Comparison of ENCODE assay signal across 26 mouse cellular contexts in the genomic region with DNA sequence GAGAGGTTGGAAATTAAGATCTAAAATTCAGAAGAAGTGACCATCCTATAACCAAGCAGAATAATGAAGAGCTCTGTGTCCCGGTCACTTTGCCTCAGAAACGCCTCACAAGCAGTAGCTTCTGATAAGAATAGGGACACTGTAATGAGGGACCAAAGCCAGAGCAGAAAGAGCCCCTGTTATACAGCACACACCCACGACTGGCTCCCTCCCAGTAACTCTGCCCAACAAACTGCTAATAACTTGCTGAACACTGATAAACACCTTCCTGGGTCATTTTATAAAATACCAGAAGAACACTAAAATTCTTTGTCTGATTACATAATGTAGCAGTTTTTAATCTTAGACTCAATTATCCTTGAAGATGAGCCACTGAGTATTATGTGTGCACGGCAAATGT. TPM values are rescaled to one million over a fixed set of nuclear protein-coding genes. Genes with fewer than 3 reads are reported as not detected.
DNase-seq lines count a peak whose midpoint lies in the region; ATAC-seq and TF ChIP-seq lines count a peak whose summit lies in the region.
"Had no signal": no experiment of that assay in that cellular context is flagged by ENCODE, and none has a peak within 500 bp of the region (broad histone marks: within the 10 kb centered on the region; RNA-seq: fewer than 3 reads in every experiment).

No protein-coding gene starts in this region.

- TF ChIP-seq EP300 in MEL (IDR thresholded peaks at IDR 0.05; ENCODE audit: low read depth in 1 of 2, low read length in 2 of 2) = no peak

- no peaks in the 10 kb centered on the region; a peak in 1 of 4 replicates for H3K27me3 ChIP-seq in MEL (ENCODE audit: control insufficient read depth in 1 of 2, insufficient read depth in 2 of 2, low read length in 2 of 2)
- no peaks in the 10 kb centered on the region for H3K27me3 ChIP-seq in midbrain, embryonic 16.5 days (ENCODE audit: control insufficient read depth, insufficient read depth, low read depth, low read length)
- H3K27me3 ChIP-seq: CH12.LX; embryonic facial prominence, embryonic 12.5 days; forebrain, embryonic 13.5 days; forebrain, embryonic 15.5 days; Patski had no signal

- TF ChIP-seq CTCF in MEL (IDR thresholded peaks at IDR 0.05 in 2 of 3, conservative IDR thresholded peaks at IDR 0.05 in 1 of 3; ENCODE audit: control insufficient read depth in 1 of 3, insufficient read depth in 1 of 3, low read depth in 2 of 3, low read length in 3 of 3, poor library complexity in 1 of 3, severe bottlenecking in 1 of 3) = no peak

- no peaks in the 10 kb centered on the region for H3K79me2 ChIP-seq in MEL (ENCODE audit: control insufficient read depth, insufficient read depth, low read length, poor library complexity)

- no peaks in the 10 kb centered on the region for H3K36me3 ChIP-seq in MEL (ENCODE audit: control insufficient read depth in 1 of 2, insufficient read depth in 2 of 2, low read length in 2 of 2)
- H3K36me3 ChIP-seq in midbrain, embryonic 16.5 days (ENCODE audit: control insufficient read depth, insufficient read depth, low read length) = no peaks in the 10 kb centered on the region
- H3K36me3 ChIP-seq: embryonic facial prominence, embryonic 10.5 days; embryonic facial prominence, embryonic 12.5 days; forebrain, embryonic 15.5 days; G1E had no signal

- 64% methylated on average over 4 of the region's 4 CpGs for WGBS in midbrain, embryonic 16.5 days

- H3K4me3 ChIP-seq in MEL (ENCODE audit: control insufficient read depth in 1 of 2, insufficient read depth in 1 of 2, low read depth in 2 of 2, low read length in 2 of 2) = no peak overlapping the region
- no peak overlapping the region for H3K4me3 ChIP-seq in midbrain, embryonic 16.5 days (ENCODE audit: low read depth, low read length)
- H3K4me3 ChIP-seq: embryonic facial prominence, embryonic 10.5 days; embryonic facial prominence, embryonic 12.5 days; forebrain, embryonic 13.5 days; forebrain, embryonic 15.5 days had no signal

- TF ChIP-seq POLR2A in MEL (IDR thresholded peaks at IDR 0.05; ENCODE audit: control insufficient read depth in 1 of 2, insufficient read depth in 1 of 2, low read depth in 1 of 2, low read length in 2 of 2, poor library complexity in 1 of 2) = no peak

- H3K27ac ChIP-seq in MEL (ENCODE audit: control insufficient read depth, low read depth, low read length) = no peak overlapping the region
- H3K27ac ChIP-seq in midbrain, embryonic 16.5 days (ENCODE audit: low read length) = no peak overlapping the region
- H3K27ac ChIP-seq: embryonic facial prominence, embryonic 10.5 days; embryonic facial prominence, embryonic 12.5 days; forebrain, embryonic 13.5 days; forebrain, embryonic 15.5 days had no signal

- H3K9ac ChIP-seq in MEL (ENCODE audit: control insufficient read depth, low read depth, low read length, poor library complexity, severe bottlenecking) = no peak overlapping the region
- H3K9ac ChIP-seq in midbrain, embryonic 16.5 days (ENCODE audit: low read depth, low read length) = no peak overlapping the region
- H3K9ac ChIP-seq: embryonic facial prominence, embryonic 12.5 days; forebrain, embryonic 13.5 days; forebrain, embryonic 15.5 days; forebrain, postnatal 0 days had no signal

- TF ChIP-seq RAD21 in MEL (IDR thresholded peaks at IDR 0.05; ENCODE audit: low read depth, low read length) = no peak

- no peaks in the 10 kb centered on the region for H3K9me3 ChIP-seq in MEL (replicated peaks; ENCODE audit: insufficient read depth, low read length)
- H3K9me3 ChIP-seq in midbrain, embryonic 16.5 days (replicated peaks; ENCODE audit: control insufficient read depth, low read length, poor library complexity, severe bottlenecking) = no peaks in the 10 kb centered on the region
- H3K9me3 ChIP-seq: embryonic facial prominence, embryonic 10.5 days; embryonic facial prominence, embryonic 12.5 days; forebrain, embryonic 13.5 days; forebrain, embryonic 15.5 days; G1E had no signal

- H3K4me2 ChIP-seq in midbrain, embryonic 16.5 days (ENCODE audit: low read length) = no peak overlapping the region
- H3K4me2 ChIP-seq: embryonic facial prominence, embryonic 12.5 days; forebrain, embryonic 13.5 days; forebrain, embryonic 15.5 days had no signal

- no peak for ATAC-seq in midbrain, embryonic 16.5 days
- ATAC-seq: activated CD4-positive, CD25-positive, alpha-beta regulatory T cell, adult 4 months; CD4-positive, CD25-positive, alpha-beta regulatory T cell, adult 4 months; forebrain, embryonic 13.5 days; forebrain, embryonic 15.5 days; forebrain, postnatal 0 days; Patski had no signal

- H3K4me1 ChIP-seq in MEL (ENCODE audit: control insufficient read depth in 1 of 2, insufficient read depth in 2 of 2, low read length in 2 of 2) = no peaks in the 10 kb centered on the region
- no peaks in the 10 kb centered on the region for H3K4me1 ChIP-seq in midbrain, embryonic 16.5 days (ENCODE audit: control insufficient read depth, insufficient read depth, low read length)
- H3K4me1 ChIP-seq: embryonic facial prominence, embryonic 12.5 days; forebrain, embryonic 13.5 days; forebrain, embryonic 15.5 days had no signal

- DNase-seq in heart, adult 11 months = peak; percentile 92
- DNase-seq in heart, postnatal 4 days = no peak
- DNase-seq in MEL (ENCODE audit: low read depth, low spot score) = peak; percentile 8
- DNase-seq in brain, adult 2 months (ENCODE audit: low read depth, low spot score) = peak; percentile 48
- DNase-seq in testis, postnatal 14 days (ENCODE audit: low spot score) = peak; percentile 75
- no peak for DNase-seq in cerebellum, adult 8-10 months
- DNase-seq: adrenal gland, adult 8-10 months; adrenal gland, postnatal 14 days; adrenal gland, postnatal 36 days; B cell, adult 2 months; cerebellum, adult 11 months; cerebellum, adult 18-20 months; cerebellum, adult 9-10 months; cerebellum, postnatal 10 days; cerebellum, postnatal 25 days; forebrain, postnatal 0 days had no signal

TF ChIP-seq in MEL, 35 proteins besides CTCF, POLR2A, EP300 and RAD21:
- TF ChIP-seq NELFE (IDR thresholded peaks at IDR 0.05; ENCODE audit: low read depth, low read length) (no peak), ELF1 (IDR thresholded peaks at IDR 0.05; ENCODE audit: low read depth, low read length) (no peak)

RNA-seq across cellular contexts. Expression of gene Efemp1, which starts 30.1 kb away (rescaled TPM):
- 10 to 100 TPM; 12.6 to 14.3 TPM for total RNA-seq in heart, postnatal 4 days (2021)
- total RNA-seq in MEL (2012; rRNA removed) = not detected in 2 replicates
- polyA plus RNA-seq in MEL (2012; ENCODE audit: insufficient read depth in 1 of 2, insufficient read length in 2 of 2, low read depth in 1 of 2, low replicate concordance in 2 of 2, missing spikeins in 1 of 2) = not detected
- polyA plus RNA-seq in midbrain, embryonic 16.5 days (2015; fragmentation: Nextera tagmentation; extraction: Ambion mirVana) = 4.6 and 5.0 TPM in 2 replicates
- total RNA-seq: CH12.LX had no signal
- polyA plus RNA-seq: activated CD4-positive, CD25-positive, alpha-beta regulatory T cell, adult 4 months; CD4-positive, CD25-positive, alpha-beta regulatory T cell, adult 4 months; G1E had no signal

Comparison
In these comparisons a context has a peak if more than half of its experiments do, and no peak if none do; other contexts are left out.
1. DNase-seq: peak in heart, adult 11 months (single experiment), MEL (single experiment), brain, adult 2 months (single experiment) and testis, postnatal 14 days (single experiment); none in heart, postnatal 4 days (single experiment) and cerebellum, adult 8-10 months (single experiment).
2. RNA of gene Efemp1, which starts 30.1 kb away (total RNA-seq): 12.6 to 14.3 TPM in heart, postnatal 4 days; not detected in MEL; every median in the first group is over 10 times any median in the second.